Comparison of ENCODE assay signal across 15 mouse cellular contexts in genomic region chr2:157531681-157532426, GRCm38 (mm10). TPM values are rescaled to one million over a fixed set of nuclear protein-coding genes. Genes with fewer than 3 reads are reported as not detected.
A peak's percentile ranks its signal among the peaks of the same experiment; 100 is the strongest.
DNase-seq lines count a peak whose midpoint lies in the region; ATAC-seq lines count a peak whose summit lies in the region.
"Had no signal": no experiment of that assay in that cellular context is flagged by ENCODE, and none has a peak within 500 bp of the region (broad histone marks: within the 10 kb centered on the region; RNA-seq: fewer than 3 reads in every experiment).

No protein-coding gene starts in this region.

- DNase-seq in embryo, embryonic 10.5 days (ENCODE audit: low spot score) = peak; percentile 60
- no peak for DNase-seq in left cerebral cortex, adult 8-10 months (ENCODE audit: low spot score in 2 of 2)
- DNase-seq in ovary, postnatal 14 days (ENCODE audit: low spot score) = no peak
- DNase-seq in adrenal gland, postnatal 4 days (ENCODE audit: low spot score in 2 of 2) = no peak
- DNase-seq: adrenal gland, postnatal 25 days; gastrocnemius, postnatal 36 days; lung, postnatal 4 days had no signal

- no peaks in the 10 kb centered on the region for H3K36me3 ChIP-seq in embryonic facial prominence, embryonic 12.5 days
- H3K36me3 ChIP-seq in hindbrain, embryonic 12.5 days = no peaks in the 10 kb centered on the region
- H3K36me3 ChIP-seq in midbrain, embryonic 12.5 days = no peaks in the 10 kb centered on the region
- H3K36me3 ChIP-seq: heart, embryonic 13.5 days; kidney, embryonic 15.5 days had no signal

- H3K9me3 ChIP-seq in embryonic facial prominence, embryonic 12.5 days = no peaks in the 10 kb centered on the region
- H3K9me3 ChIP-seq in hindbrain, embryonic 12.5 days (replicated peaks) = no peaks in the 10 kb centered on the region
- H3K9me3 ChIP-seq in midbrain, embryonic 12.5 days = no peaks in the 10 kb centered on the region
- H3K9me3 ChIP-seq: heart, embryonic 13.5 days; kidney, embryonic 15.5 days had no signal

- peaks cover 51% of the 10 kb centered on the region for H3K4me1 ChIP-seq in embryonic facial prominence, embryonic 12.5 days
- H3K4me1 ChIP-seq in hindbrain, embryonic 12.5 days = peaks cover 46% of the 10 kb centered on the region
- peaks cover 48% of the 10 kb centered on the region for H3K4me1 ChIP-seq in midbrain, embryonic 12.5 days

- no peak overlapping the region for H3K4me2 ChIP-seq in embryonic facial prominence, embryonic 12.5 days (replicated peaks)
- H3K4me2 ChIP-seq in hindbrain, embryonic 12.5 days (replicated peaks) = no peak overlapping the region
- no peak overlapping the region for H3K4me2 ChIP-seq in midbrain, embryonic 12.5 days (replicated peaks)
- H3K4me2 ChIP-seq: heart, embryonic 13.5 days; kidney, embryonic 15.5 days had no signal

- WGBS in embryonic facial prominence, embryonic 12.5 days = 26% methylated on average over 8 of the region's 8 CpGs
- WGBS in hindbrain, embryonic 12.5 days = 49% methylated on average over 8 of the region's 8 CpGs
- WGBS in midbrain, embryonic 12.5 days = 48% methylated on average over 8 of the region's 8 CpGs

- H3K4me3 ChIP-seq in embryonic facial prominence, embryonic 12.5 days = no peak overlapping the region
- no peak overlapping the region for H3K4me3 ChIP-seq in hindbrain, embryonic 12.5 days
- no peak overlapping the region for H3K4me3 ChIP-seq in midbrain, embryonic 12.5 days
- H3K4me3 ChIP-seq: heart, embryonic 13.5 days; kidney, embryonic 15.5 days; myocyte had no signal

- H3K9ac ChIP-seq in embryonic facial prominence, embryonic 12.5 days = no peak overlapping the region
- H3K9ac ChIP-seq in hindbrain, embryonic 12.5 days = no peak overlapping the region
- H3K9ac ChIP-seq in midbrain, embryonic 12.5 days (replicated peaks) = no peak overlapping the region
- H3K9ac ChIP-seq: heart, embryonic 13.5 days; kidney, embryonic 15.5 days had no signal

- no peak for ATAC-seq in embryonic facial prominence, embryonic 12.5 days (ENCODE audit: insufficient number of reproducible peaks, insufficient read depth, low FRiP score, low TSS enrichment)
- ATAC-seq in hindbrain, embryonic 12.5 days (ENCODE audit: low FRiP score) = no peak
- ATAC-seq in midbrain, embryonic 12.5 days (ENCODE audit: low FRiP score, low read depth) = no peak
- no peak for ATAC-seq in erythroid progenitor cell, adult 5-6 weeks (replicated peaks; ENCODE audit: low FRiP score, poor library complexity, severe bottlenecking)

- H3K27me3 ChIP-seq in embryonic facial prominence, embryonic 12.5 days = no peaks in the 10 kb centered on the region
- no peaks in the 10 kb centered on the region; the same call in 1 of the 2 replicates for H3K27me3 ChIP-seq in hindbrain, embryonic 12.5 days
- peaks cover 42% of the 10 kb centered on the region for H3K27me3 ChIP-seq in midbrain, embryonic 12.5 days
- H3K27me3 ChIP-seq: kidney, embryonic 15.5 days had no signal

- peak overlapping the region; percentile 73 for H3K27ac ChIP-seq in embryonic facial prominence, embryonic 12.5 days
- H3K27ac ChIP-seq in hindbrain, embryonic 12.5 days = peak overlapping the region; percentile 79
- H3K27ac ChIP-seq in midbrain, embryonic 12.5 days (replicated peaks) = peak overlapping the region; percentile 75
- H3K27ac ChIP-seq: heart, embryonic 13.5 days; kidney, embryonic 15.5 days had no signal

RNA-seq across cellular contexts. Expression of gene Nnat, which starts 28.0 kb away (rescaled TPM):
- 1,910 and 2,445 TPM in 2 replicates for polyA plus RNA-seq in embryonic facial prominence, embryonic 12.5 days (2016; fragmentation: Nextera tagmentation; extraction: Ambion mirVana)
- polyA plus RNA-seq in hindbrain, embryonic 12.5 days (2016; fragmentation: Nextera tagmentation; extraction: Ambion mirVana) = 3,841 and 3,900 TPM in 2 replicates
- polyA plus RNA-seq in midbrain, embryonic 12.5 days (2016; fragmentation: Nextera tagmentation; extraction: Ambion mirVana) = 4,044 and 4,632 TPM in 2 replicates
- 100 to 1,000 TPM; 199 to 269 (median 247) TPM for total RNA-seq in left cerebral cortex, adult 8-10 months (2022)
- 100 to 1,000 TPM; 380 to 391 TPM for total RNA-seq in adrenal gland, postnatal 4 days (2021)
- not detected in 2 replicates for total RNA-seq in erythroid progenitor cell, adult 5-6 weeks (2015; ENCODE audit: low replicate concordance)
- total RNA-seq in erythroid progenitor cell, adult 5-6 weeks (2017; ENCODE audit: low replicate concordance) = not detected in 2 replicates
- total RNA-seq: hematopoietic stem cell, adult 5-6 weeks had no signal

RNA-seq across cellular contexts. Expression of gene Blcap, which starts 39.2 kb away (rescaled TPM):
- polyA plus RNA-seq in embryonic facial prominence, embryonic 12.5 days (2016; fragmentation: Nextera tagmentation; extraction: Ambion mirVana) = 77.9 and 84.8 TPM in 2 replicates
- polyA plus RNA-seq in hindbrain, embryonic 12.5 days (2016; fragmentation: Nextera tagmentation; extraction: Ambion mirVana) = 139 and 140 TPM in 2 replicates
- 132 and 149 TPM in 2 replicates for polyA plus RNA-seq in midbrain, embryonic 12.5 days (2016; fragmentation: Nextera tagmentation; extraction: Ambion mirVana)
- total RNA-seq in left cerebral cortex, adult 8-10 months (2022) = 100 to 1,000 TPM; 117 to 129 (median 119) TPM
- total RNA-seq in adrenal gland, postnatal 4 days (2021) = 100 to 1,000 TPM; 103 to 104 TPM
- 1.7 and 4.0 TPM in 2 replicates for total RNA-seq in erythroid progenitor cell, adult 5-6 weeks (2015; ENCODE audit: low replicate concordance)
- total RNA-seq in erythroid progenitor cell, adult 5-6 weeks (2017; ENCODE audit: low replicate concordance) = 1.8 and 3.2 TPM in 2 replicates

Comparison
In these comparisons a context has a peak if more than half of its experiments do, and no peak if none do; other contexts are left out.
1. RNA of gene Nnat, which starts 28.0 kb away (total RNA-seq): 380 to 391 TPM in adrenal gland, postnatal 4 days and 199 to 269 TPM in left cerebral cortex, adult 8-10 months; not detected in erythroid progenitor cell, adult 5-6 weeks; every median in the first group is over 100 times any median in the second.
2. RNA of gene Blcap, which starts 39.2 kb away (total RNA-seq): 117 to 129 TPM in left cerebral cortex, adult 8-10 months and 103 to 104 TPM in adrenal gland, postnatal 4 days; 1.7 to 4.0 TPM in erythroid progenitor cell, adult 5-6 weeks; every median in the first group is over 10 times any median in the second.
3. Peak in every context shown above with its lines, with median percentiles within 50 percentile points of each other: H3K27ac ChIP-seq.